Mouse (Mus musculus) megakaryocyte, embryonic 14.5 days (primary cell): Measurements from ENCODE around the gene Vps18. TPM values are rescaled to one million over a fixed set of nuclear protein-coding genes. Genes with fewer than 3 reads are reported as not detected.
A peak's percentile ranks its signal among the peaks of the same experiment; 100 is the strongest.

Experiments
- H3K27me3 ChIP-seq: replicated peaks from 2 replicates; pipeline ENCODE3; 2012; ENCODE audit warnings: inconsistent platforms
- H3K36me3 ChIP-seq: replicated peaks from 2 replicates; pipeline ENCODE3; 2012; ENCODE audit warnings: low read length, inconsistent platforms, mixed read lengths
- H3K4me1 ChIP-seq: 2 replicates; pipeline ENCODE4 v1.6.1; 2012; ENCODE audit warnings: inconsistent platforms
- H3K4me3 ChIP-seq: replicated peaks from 2 replicates; pipeline ENCODE3; 2012; ENCODE audit warnings: moderate library complexity, mild to moderate bottlenecking, inconsistent platforms
- H3K9me3 ChIP-seq: 2 replicates; pipeline ENCODE4 v1.6.1; 2012; ENCODE audit warnings: inconsistent platforms
- FLI1 ChIP-seq: IDR thresholded peaks from 2 replicates; pipeline ENCODE4 v1.6.1; 2012; ENCODE audit warnings: low read length, inconsistent platforms, mixed read lengths
- GATA1 ChIP-seq: IDR thresholded peaks from 3 replicates; pipeline ENCODE4 v1.6.1; 2012; ENCODE audit warnings: mixed read lengths, low read length, inconsistent platforms, borderline replicate concordance
- polyA plus RNA-seq: library from polyadenylated mRNA; stranded (reverse); fragments of >175 nt; gene quantifications from 2 replicates; pipeline ENCODE4 v1.2.3, GENCODE M21; 2012; ENCODE audit warnings: low replicate concordance; ENCODE audit not compliant: insufficient read depth

Gene Vps18
- polyA plus RNA-seq, 1 experiment: 11.1 TPM

DNA sequence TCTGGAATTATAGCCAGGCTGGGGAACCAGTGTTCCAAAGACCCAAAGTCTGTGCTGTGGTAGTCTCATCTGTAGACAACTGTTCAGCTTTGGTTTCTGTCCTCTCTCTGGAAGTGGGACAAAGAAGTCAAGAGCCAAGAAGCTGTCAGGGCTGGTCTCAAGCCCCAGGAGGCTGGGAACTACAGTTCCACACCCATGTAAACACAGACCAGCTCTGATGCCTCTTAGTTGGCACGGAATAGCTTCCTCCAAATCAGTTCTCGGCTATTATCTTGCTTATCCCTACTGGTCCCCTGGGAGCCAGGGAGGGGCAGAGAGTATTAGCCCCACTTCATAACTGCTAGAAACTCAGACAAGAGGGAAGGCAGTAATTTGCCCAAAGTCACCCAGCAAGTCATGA lies 27.2 kb upstream of the Vps18 start:
- Histone ChIP-seq H3K27me3 (peaks cover 25% of the 10 kb centered on the region), H3K4me3 (no peak overlapping the region), H3K9me3 (no peaks in the 10 kb centered on the region), H3K4me1 (peaks cover 32% of the 10 kb centered on the region), H3K36me3 (no peaks in the 10 kb centered on the region)
- TF ChIP-seq GATA1 (no peak), FLI1 (no peak)

GRCm38 (mm10) chr2:119262978-119263377 lies 25.6 kb upstream of the Vps18 start:
- peak overlapping the region; percentile 84 for H3K4me3 ChIP-seq
- no peaks in the 10 kb centered on the region for H3K36me3 ChIP-seq
- peaks cover 40% of the 10 kb centered on the region for H3K4me1 ChIP-seq
- H3K9me3 ChIP-seq: no peaks in the 10 kb centered on the region
- H3K27me3 ChIP-seq: peaks cover 25% of the 10 kb centered on the region
- no peak for TF ChIP-seq GATA1
- TF ChIP-seq FLI1: no peak

DNA sequence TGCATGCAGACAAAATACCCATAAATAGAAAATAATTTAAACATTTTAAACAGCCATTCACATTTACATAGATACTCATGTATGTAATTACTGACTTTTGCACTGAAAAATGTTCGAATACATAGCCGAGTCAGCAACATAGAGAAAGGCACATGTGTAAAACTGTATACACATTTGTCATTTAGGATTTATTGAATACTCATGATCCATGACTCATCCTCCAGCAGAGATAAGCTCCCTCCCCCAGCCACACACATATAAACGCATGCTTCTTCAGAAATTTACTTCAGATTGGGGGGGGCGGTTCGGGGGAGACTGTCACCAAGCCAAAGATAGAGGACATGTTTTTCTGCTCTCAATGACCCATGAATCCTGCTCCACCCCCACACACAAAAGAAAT lies 24.7 kb upstream of the Vps18 start:
- Histone ChIP-seq H3K4me1 (peaks cover 40% of the 10 kb centered on the region), H3K9me3 (no peaks in the 10 kb centered on the region), H3K36me3 (no peaks in the 10 kb centered on the region), H3K27me3 (peaks cover 28% of the 10 kb centered on the region), H3K4me3 (no peak overlapping the region)
- TF ChIP-seq FLI1 (no peak), GATA1 (no peak)

DNA sequence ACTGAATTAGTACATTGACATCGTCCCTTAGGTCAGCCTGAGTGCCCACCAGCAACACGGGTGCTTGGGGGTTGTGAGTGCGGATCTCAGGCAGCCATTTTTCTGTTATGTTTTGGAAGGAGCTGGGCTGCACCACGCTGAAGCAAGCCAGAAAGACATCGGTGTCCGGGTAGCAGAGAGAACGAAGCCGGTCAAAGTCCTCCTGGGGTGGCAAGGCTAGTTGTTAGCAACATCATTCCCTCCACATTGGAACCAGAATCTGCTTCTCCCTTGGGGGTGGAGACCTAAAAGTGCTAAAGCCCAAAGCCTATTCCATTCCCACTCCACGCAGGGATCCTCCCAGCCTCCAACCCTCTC lies 18.3 kb upstream of the Vps18 start:
- no peaks in the 10 kb centered on the region for H3K9me3 ChIP-seq
- peaks cover 31% of the 10 kb centered on the region for H3K4me1 ChIP-seq
- TF ChIP-seq FLI1: no peak
- TF ChIP-seq GATA1: no peak
- H3K36me3 ChIP-seq: no peaks in the 10 kb centered on the region
- peaks cover 42% of the 10 kb centered on the region for H3K27me3 ChIP-seq
- peak overlapping the region; percentile 94 for H3K4me3 ChIP-seq

- H3K27me3 ChIP-seq: peaks cover 42% of the 10 kb centered on the region
- H3K4me1 ChIP-seq: peaks cover 31% of the 10 kb centered on the region
- no peaks in the 10 kb centered on the region for H3K36me3 ChIP-seq
- H3K4me3 ChIP-seq: peak within 1 kb of the TSS; percentile 94
- TF ChIP-seq FLI1: no peak
- TF ChIP-seq GATA1: no peak
- H3K9me3 ChIP-seq: no peaks in the 10 kb centered on the region
Measured at GRCm38 (mm10) chr2:119270643-119271331, 17.8 kb upstream of the Vps18 start, which contains the start of gene Rhov. Rhov (minus strand) TSS chr2:119271272.

DNA sequence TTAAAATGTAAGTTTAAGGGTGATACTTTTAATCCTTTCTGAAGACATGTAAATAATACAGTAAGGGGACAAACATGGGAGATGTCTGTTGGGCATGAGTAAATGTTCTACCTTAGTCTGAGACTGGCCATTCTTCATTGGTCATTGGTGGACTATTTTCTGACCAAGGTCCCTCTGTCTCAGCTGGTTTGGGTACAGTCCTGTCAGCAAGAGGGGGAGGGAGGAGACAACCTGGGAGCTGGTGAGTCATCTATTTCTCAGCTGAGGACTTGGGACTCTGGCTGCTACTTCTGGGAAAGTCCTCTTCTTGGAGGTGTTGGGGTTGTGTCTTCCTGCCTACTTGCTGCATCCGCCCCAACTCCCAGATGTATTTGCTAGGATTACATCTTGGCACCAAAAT lies 14.4 kb upstream of the Vps18 start:
- TF ChIP-seq GATA1 (no peak), FLI1 (no peak)
- Histone ChIP-seq H3K4me1 (peaks cover 31% of the 10 kb centered on the region), H3K4me3 (no peak overlapping the region), H3K36me3 (no peaks in the 10 kb centered on the region), H3K9me3 (no peaks in the 10 kb centered on the region), H3K27me3 (peaks cover 27% of the 10 kb centered on the region)

GRCm38 (mm10) chr2:119276926-119277325 lies 11.6 kb upstream of the Vps18 start:
- no peak for TF ChIP-seq GATA1
- no peak for TF ChIP-seq FLI1

DNA sequence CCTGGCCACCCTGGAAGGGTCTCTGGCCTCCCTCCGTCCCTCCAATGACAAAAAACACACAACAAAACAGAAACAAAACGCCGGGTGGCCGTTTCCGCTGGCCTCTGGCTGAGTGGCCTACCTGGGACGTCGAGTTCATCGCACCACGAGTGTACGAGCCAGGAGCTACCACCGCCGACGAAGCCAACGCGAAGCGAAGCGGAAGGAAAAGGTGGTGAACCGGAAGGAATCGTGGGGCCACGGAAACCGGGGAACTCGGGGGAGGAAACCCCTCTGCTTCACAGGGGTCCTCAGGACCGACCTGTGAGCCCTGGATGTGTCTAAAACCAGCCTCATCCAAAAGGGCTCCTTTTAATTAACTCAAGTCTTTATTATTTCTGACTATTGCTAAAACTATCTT lies 10.7 kb upstream of the Vps18 start:
- Histone ChIP-seq H3K27me3 (peaks cover 4% of the 10 kb centered on the region), H3K9me3 (no peaks in the 10 kb centered on the region), H3K36me3 (no peaks in the 10 kb centered on the region)

More at GRCm38 (mm10) chr2:119276926-119277325, 11.6 kb upstream of the Vps18 start:
- Histone ChIP-seq H3K4me3 (peak overlapping the region; percentile 53), H3K4me1 (peaks cover 16% of the 10 kb centered on the region; the same call in 1 of the 2 replicates), H3K9me3 (no peaks in the 10 kb centered on the region), H3K36me3 (no peaks in the 10 kb centered on the region), H3K27me3 (peaks cover 4% of the 10 kb centered on the region)

GRCm38 (mm10) chr2:119281899-119282565 lies 6.5 kb upstream of the Vps18 start:
- Histone ChIP-seq H3K9me3 (no peaks in the 10 kb centered on the region), H3K4me1 (peaks cover 2% of the 10 kb centered on the region; the same call in 1 of the 2 replicates), H3K4me3 (no peak overlapping the region), H3K27me3 (no peaks in the 10 kb centered on the region), H3K36me3 (no peaks in the 10 kb centered on the region)
- TF ChIP-seq GATA1 (no peak), FLI1 (no peak)

More for the DNA sequence above, 10.7 kb upstream of the Vps18 start:
- Histone ChIP-seq H3K4me1 (peaks cover 16% of the 10 kb centered on the region; the same call in 1 of the 2 replicates), H3K4me3 (no peak overlapping the region)
- TF ChIP-seq GATA1 (no peak), FLI1 (no peak)

- TF ChIP-seq GATA1: no peak
- TF ChIP-seq FLI1: no peak
- H3K27me3 ChIP-seq: no peaks in the 10 kb centered on the region
- peaks cover 25% of the 10 kb centered on the region for H3K36me3 ChIP-seq
- peaks cover 24% of the 10 kb centered on the region for H3K4me1 ChIP-seq
- peak overlapping the region; percentile 97 for H3K4me3 ChIP-seq
- no peaks in the 10 kb centered on the region for H3K9me3 ChIP-seq
Measured at GRCm38 (mm10) chr2:119287372-119287771, 1.2 kb upstream of the Vps18 start.

DNA sequence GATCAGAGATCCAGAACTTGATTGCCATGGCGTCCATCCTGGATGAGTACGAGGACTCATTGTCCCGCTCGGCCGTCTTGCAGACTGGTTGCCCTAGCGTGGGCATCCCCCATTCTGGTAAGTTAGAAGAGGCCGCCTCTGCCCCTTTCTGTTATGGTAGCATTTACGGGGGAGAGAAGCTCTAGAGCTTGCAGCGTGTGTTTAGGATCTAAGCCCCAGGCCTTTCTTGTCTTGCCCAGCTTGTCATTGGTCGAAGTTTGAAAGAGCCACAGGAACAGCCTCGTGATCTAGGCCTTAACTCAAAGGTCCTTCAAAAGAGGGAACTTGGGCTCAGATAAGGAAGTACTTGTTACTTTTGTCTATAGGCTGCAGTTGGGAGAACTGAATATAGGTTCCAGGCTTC lies 475 bp downstream of the Vps18 start:
- H3K4me3 ChIP-seq: peak overlapping the region; percentile 97
- no peaks in the 10 kb centered on the region for H3K27me3 ChIP-seq
- H3K36me3 ChIP-seq: peaks cover 42% of the 10 kb centered on the region
- no peaks in the 10 kb centered on the region for H3K9me3 ChIP-seq
- peaks cover 29% of the 10 kb centered on the region for H3K4me1 ChIP-seq
- TF ChIP-seq GATA1: no peak
- TF ChIP-seq FLI1: no peak
